Mouse (Mus musculus): ENCODE measurements around the gene Ybx2. TPM values are rescaled to one million over a fixed set of nuclear protein-coding genes. Genes with fewer than 3 reads are reported as not detected.
"Not testable (repeated sequence)": the region's sequence is repeated elsewhere in the genome, so short reads cannot be mapped to it uniquely, and the experiment has no call there.

Gene Ybx2
- total RNA-seq, 2 experiments from 2014 or later = 24.8 to 35.7 TPM

GRCm38 (mm10) chr11:69936156-69936555, 560 bp downstream of the Ybx2 start:
- DNase-seq = peak; percentile 38

DNA sequence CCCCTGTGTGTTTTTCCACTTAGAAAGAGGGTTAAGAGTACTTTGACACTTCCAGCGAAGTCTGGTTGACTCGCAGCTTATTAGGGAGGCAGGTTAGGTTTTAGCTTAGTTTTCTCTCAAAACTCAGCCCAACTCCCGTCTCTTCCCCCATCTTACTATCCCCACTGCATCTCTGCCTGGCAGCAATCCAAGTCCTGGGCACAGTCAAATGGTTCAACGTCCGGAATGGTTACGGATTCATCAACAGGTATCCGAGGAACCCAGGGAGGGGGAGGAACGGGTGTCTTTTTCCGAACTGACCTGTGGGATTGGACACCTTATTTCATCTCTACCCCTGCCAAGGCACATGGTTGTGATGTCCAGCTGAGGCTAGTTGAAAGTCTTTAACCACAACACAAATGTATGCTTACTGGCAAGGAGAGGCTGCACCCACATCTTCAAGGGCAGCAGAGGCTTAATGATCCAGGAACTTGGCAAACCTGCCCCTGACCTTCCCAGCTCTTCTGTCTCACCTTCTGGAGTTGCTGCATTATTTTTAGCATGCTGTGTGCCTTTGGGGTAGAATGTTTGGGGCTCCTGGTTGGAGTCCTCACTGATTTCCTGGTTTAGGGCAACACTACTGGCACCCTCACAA, 1.2 kb downstream of the Ybx2 start:
- DNase-seq = peak; percentile 35

- peak; percentile 69 for DNase-seq
Observed at GRCm38 (mm10) chr11:69937385-69937784, 1.8 kb downstream of the Ybx2 start.

- no peak for DNase-seq
Observed at GRCm38 (mm10) chr11:69937834-69938233, 2.2 kb downstream of the Ybx2 start.

DNA sequence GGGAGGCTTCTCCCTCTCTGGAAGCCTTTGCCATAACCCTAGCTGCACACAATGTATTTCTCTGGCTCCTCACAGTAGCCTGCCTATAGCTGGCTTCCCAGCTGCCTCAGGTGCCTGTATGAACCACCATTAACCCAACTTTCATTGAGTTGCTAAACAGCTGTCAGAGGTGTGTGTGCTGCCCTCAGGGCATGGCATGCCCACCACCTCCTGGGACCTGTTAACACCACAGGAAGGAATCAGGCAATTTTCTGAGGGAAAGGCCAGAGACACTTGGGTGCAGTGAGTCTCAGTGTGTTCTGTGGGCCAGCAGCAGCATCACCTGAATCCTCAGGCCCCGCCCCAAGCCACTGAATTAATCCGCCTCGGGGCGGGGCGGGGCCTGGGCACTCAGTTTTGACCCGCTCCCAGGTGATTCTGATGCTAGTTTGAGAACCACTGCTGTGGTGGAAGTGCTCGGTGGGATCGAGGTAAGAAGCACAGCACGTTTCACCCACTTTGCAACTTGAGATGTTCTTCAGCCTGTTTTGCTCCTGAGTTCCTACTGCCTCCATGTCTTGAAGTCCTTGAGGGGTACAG, 2.9 kb downstream of the Ybx2 start:
- DNase-seq = no peak

GRCm38 (mm10) chr11:69939181-69939580, 3.6 kb downstream of the Ybx2 start:
- no peak for DNase-seq

DNA sequence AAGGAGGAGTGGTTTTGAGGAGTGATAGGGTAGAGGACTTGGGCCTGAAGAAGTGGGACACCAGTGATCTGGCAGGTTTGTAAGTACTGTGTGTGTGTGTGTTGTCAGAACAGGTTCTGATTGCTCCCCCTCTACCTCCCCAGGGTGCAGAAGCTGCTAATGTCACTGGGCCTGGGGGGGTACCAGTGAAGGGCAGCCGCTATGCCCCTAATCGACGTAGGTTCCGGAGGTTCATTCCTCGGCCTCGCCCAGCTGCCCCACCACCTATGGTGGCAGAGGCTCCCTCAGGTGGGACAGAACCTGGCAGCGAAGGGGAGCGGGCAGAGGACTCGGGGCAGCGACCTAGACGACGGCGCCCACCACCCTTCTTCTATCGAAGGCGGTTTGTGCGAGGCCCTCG, 4.1 kb downstream of the Ybx2 start:
- DNase-seq = no peak

GRCm38 (mm10) chr11:69940962-69941361, 5.4 kb downstream of the Ybx2 start:
- no peak for DNase-seq

DNA sequence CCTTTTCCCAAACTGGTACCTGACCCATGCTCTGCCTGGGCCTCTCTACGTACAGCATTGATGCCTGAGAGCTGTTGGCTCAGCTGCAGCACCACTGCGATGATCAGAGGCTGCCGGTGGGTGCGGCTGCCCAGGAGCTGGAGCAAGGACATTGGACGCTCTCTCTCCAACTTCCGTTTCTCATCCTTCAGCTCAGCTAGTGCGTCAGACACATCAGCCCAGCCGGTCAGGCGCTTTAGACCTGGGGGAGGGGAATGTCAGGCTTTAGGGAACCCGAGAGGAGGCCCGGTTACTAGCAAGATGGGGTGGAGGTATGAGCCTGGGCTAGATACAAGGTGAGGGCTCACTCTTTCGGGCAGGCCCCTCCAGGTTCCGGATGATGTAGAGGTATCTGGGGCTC, 9.6 kb downstream of the Ybx2 start:
- DNase-seq = no peak

DNA sequence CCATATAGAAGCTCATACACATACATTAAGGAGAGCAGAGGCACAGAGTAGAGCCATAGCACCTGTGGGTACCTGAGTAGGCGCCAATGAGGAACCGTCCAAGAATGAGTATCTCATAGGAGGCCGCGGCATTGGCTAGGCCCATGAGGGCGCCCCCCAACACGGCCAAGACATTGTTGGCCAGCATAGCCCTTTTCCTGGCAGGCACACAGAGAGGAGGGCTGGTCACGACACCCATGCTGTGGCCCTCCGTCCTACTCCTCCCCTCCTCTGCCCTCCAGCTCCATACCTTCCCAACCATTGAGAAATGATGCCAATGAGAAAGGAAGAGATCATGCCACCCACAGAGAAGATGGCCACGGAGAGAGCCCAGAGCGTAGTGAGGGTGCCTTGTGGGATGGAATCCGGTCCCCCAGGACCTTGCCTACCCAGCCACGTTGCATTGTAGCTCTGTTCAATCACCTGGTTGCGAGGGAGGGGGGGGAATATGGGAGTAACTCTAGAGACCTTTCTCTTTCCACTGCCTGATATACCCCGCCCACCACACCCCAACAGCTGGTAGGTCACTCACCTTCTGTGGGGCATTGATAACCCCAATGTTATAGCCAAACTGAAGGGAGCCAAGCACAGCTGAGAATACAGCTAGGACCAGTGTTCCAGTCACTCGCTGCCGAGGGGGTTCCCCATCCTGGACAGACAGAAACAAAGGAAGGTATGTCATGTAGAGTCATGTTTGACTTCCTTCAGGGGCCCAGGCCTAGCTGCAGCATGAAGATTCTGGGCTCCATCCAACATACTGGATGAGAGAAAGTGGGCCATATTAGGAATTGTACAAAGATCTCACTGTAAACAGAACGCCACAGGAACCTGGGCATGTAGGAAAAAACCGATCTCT, 10.6 kb downstream of the Ybx2 start:
- no peak for DNase-seq

DNA sequence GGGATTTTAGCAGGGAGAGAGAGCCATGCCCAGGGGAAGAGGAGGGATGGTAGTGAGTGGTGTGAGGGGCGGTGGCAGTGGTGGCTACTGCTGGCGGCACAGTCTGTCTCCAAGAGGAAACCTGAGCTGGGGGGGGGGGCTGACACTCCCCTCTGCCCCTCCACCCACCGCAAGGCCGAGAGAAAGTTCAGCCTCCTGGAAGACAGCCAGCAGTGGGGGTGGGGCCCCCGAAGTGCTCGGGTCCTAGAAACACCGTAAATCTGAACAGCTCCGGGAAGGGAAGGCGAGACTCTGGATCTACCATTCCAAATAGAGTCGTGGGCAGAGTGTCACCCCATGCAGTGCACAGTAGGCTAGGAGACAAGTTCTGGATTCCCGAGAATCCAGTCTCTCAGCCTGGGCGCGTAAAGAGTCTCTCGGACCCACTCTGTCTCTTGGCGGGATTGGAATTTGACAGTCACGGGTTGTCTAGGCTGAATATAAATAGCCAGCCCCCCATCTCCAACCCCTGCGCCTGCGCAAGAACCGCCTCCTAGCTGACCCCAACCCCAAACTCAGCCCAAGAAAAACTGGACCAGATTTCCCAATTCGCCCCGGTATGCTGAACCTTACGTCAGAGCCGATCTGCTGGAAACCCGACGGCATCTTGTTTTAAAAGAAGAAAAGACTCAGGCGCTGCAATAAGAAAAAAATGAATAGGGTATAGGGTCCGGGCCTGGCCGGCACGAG, 11.9 kb downstream of the Ybx2 start:
- peak; percentile 86 for DNase-seq

DNA sequence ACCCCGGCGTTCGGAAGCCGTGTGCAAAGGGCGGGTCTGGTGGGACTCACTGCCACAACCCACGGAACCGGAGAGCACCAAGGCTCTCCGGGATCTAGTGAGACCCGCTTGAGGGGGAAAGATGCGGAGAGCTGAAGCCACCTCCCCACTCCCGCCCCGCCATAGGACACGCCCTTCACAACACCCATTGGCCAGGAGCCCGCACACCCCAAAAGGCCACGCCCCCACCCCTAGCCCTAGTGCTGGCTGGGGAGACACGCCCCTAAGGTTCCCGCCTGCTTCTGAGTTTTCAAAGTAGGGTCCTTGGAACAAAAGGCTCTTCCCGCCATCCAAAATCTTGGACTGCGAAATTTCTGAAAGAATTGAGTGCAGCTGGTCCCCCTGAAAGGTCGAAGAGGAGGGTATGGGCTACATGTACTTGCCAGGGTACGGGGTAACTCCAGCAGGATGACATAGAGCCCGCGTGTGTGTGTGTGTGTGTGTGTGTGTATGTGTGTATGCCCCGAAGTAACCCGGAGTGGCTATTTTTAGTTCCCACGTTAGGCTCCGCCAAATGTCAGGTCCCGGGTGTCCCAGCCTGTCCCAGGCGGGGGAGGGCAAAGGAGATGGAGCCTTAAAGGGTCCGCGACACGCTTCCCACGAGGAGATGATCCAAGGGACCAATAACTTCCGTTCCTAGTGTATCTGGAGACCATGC, 12.6 kb downstream of the Ybx2 start, which contains the start of gene Slc2a4:
Slc2a4 (minus strand) TSS at position 123 of the 697 bp plus-strand sequence.
- DNase-seq = peak; percentile 98

DNA sequence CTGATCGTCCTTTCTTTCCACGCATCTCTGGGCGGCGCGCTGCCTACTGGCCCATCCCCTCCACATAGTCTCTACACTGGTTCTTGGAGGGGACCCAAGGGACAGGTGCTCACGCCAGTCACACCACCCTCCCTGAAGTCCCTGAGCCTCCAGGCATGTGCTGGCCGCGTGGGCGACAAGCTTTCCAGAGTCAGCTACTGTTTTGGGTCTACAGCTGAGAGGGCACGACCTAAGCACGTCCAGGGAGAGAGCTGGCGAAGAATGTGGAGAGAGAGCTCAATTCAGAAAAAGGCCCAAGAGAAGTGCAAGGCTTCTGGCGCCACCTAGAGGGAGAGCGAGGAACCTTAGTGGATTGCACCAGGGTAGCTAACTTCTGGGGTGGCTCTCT, 13.2 kb downstream of the Ybx2 start:
- peak; percentile 95 for DNase-seq

DNA sequence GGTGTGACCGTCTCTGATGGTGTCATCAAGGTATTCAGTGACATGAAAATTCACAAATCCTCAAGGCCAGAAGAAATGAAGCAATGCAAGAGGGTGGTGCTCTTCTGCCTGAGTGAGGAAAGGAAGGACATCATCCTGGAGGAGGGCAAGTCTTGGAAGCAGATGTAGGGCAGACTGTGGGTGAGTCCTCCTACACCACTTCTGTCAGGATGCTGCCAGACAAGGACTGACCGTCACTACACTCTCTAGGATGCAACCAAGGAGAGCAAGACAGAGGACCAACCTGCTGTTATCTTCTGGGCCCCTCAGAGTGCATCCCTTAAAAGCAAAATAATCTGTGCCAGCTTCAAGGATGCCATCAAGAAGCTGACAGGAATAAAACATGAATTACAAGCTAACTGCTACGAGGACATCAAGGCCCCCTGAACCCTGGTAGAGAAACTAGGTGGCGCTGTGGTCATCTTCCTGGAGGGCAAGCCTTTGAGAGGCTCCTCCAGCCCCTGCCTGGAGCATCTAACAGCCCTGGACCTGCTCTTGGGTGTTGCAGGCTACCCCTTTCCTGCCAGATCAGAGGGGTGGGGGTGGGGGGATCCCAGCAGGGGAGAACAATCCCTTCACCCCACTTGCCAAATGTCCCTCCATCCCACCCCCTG, 15.3 kb downstream of the Ybx2 start:
- peak; percentile 38 for DNase-seq

- no peak for DNase-seq
Observed at GRCm38 (mm10) chr11:69952274-69952673, 16.7 kb downstream of the Ybx2 start.

DNA sequence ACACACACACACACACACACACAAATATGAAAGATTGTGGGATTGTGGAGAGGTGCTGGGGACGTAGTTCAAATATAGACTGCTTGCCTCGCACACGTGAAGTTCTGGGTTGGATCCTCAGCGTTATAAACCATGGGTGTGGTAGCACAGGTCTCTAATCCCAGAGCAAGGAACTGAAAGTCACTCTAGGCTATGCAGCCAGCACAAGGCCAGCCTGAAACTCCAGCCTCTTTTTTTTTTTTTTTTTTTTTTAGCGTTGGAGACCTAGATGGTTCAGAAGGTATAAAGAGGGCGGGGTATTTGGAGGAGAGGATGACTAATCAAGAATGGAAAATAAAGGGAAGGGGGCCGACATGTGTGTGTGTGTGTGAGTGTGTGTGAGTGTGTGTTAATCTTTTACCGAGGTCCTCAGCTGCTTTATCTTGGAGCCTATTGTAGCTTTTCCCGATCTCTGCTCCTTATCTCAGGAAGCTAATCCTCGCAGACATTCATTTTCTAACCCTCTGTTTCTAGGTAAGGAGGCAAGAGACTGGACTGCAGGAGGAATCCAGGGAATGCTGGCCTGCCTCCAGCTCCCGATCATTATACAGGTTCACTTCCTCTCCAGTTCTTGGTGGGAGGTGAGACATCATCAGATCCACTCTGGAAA, 17.8 kb downstream of the Ybx2 start:
- DNase-seq = no peak

DNA sequence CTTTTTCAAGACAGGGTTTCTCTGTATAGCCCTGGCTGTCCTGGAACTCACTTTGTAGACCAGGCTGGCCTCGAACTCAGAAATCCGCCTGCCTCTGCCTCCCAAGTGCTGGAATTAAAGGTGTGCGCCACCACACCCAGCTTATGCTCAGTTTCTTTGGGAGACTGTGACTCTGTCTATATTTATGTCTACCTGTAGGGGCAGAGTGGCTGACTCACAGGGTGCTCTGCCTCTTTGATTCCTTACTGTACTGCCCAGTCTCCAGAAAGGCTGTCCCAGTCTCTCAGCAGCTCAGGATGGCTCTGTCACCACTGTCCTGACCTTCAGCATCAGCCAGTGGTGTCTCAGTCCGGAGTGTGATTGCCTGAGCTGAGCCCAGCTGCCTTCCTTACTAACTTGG, 20.0 kb downstream of the Ybx2 start:
- DNase-seq = not testable (repeated sequence)

GRCm38 (mm10) chr11:69956218-69956617, 20.6 kb downstream of the Ybx2 start:
- DNase-seq = no peak

- no peak for DNase-seq
Observed at GRCm38 (mm10) chr11:69960616-69961015, 25.0 kb downstream of the Ybx2 start.

DNA sequence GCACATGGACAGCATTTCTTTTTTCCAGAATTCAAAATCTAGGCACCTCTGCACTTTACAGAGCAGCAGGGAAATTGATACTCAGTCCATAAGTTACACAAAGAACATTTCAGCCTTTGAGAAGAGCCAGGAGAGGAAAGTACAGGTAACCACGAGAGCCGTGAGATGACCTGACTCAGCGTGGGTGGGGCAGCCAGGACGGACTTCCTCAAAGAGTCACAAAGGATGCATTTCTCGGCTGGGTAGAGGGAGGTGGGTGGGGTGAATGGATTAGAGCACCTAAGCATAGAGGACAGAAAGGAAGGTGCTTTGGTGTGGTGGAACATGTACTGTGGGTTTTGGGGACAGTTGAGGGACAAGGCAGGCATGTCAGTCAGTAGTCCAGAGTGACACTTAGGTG, 26.2 kb downstream of the Ybx2 start:
- no peak for DNase-seq

- DNase-seq = no peak
Observed at GRCm38 (mm10) chr11:69964650-69965270, 29.2 kb downstream of the Ybx2 start, which contains the start of gene Cldn7. TSS of gene Cldn7 (plus strand) at chr11:69964779.

Data from heart, postnatal 4 days (tissue).